Mouse (Mus musculus): ENCODE results near the gene Zfp277.

The Zfp277 gene

DNA sequence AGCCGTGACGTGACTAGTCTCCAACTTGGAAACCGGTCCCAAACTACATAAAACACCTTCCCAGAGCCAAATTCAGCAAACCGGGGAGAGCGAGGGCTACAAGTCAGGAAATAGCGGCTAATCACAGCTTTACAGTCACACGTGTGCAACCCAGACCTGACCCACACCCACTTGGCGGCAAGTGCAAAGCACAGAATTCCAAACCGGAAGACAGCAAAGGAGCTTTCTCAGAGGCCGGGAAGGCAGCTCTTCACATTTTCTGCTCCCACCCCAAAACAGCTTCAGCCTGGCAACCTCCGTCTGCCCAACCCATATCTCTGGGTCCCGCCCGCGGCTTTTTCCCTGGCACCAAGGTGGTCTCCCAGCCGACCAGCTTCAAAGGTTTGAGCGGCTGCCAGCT lies 496 bp downstream of the Zfp277 start:
- DNase-seq (ENCODE audit: extremely low read depth, low read depth) = peak; percentile 12

DNA sequence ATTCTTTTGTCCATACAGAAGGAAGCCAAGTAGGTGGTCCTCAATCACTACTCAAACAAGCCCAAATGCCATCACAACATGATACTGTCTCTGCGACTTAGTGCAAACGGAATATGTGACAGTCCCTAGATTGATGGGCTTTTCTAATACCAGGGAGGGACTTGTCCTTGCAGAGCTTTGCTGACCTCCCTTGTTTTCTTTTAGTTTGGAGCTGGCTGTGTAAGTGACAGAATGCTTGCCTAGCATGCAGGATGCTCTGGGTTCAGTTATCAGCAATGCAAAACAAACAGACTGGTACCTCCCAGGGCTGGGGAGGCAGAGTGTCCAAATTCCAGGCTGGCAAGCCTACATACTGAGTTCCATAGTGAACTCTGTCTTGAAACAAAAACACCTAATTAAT lies 7.7 kb downstream of the Zfp277 start:
- DNase-seq (ENCODE audit: extremely low read depth, low read depth) = no peak

DNA sequence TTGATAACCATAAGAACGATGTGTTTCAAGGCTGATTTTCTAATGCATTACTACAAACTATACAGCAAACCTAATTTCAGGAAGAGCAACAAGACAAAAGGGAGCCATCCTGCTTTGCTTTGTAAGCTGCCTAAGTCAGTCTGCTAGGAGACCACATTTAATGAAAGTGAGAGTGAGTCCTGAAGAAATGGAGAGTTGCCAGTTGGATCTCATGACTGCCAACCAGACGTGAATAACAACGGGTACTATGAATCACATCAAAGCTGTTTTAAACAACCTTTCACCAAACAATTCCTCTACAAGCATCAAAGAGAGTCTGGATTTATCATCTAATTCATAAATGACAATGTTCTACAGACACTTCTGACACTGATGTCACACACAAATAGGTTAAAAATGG lies 11.6 kb downstream of the Zfp277 start:
- DNase-seq (ENCODE audit: extremely low read depth, low read depth) = no peak

DNA sequence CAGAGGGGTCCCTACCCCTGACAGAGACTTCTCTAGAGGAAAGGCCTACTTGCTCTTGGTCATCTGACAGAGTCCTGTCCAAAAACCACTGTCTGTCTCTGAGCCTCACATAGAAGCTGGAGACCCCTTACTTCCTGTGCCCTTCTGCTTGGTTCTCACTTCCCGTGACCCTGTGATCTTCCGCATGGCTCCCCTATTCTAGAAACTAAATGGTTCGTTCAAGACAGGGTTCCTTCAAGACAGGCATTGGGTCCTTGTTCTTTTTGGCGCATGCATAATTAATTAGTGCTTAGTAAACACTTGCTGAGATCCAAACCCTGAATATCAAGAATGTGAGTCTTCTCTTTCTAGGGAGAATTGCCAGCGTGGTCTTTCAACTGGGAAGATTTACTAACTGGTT lies 14.6 kb downstream of the Zfp277 start:
- DNase-seq (ENCODE audit: extremely low read depth, low read depth) = no peak

DNA sequence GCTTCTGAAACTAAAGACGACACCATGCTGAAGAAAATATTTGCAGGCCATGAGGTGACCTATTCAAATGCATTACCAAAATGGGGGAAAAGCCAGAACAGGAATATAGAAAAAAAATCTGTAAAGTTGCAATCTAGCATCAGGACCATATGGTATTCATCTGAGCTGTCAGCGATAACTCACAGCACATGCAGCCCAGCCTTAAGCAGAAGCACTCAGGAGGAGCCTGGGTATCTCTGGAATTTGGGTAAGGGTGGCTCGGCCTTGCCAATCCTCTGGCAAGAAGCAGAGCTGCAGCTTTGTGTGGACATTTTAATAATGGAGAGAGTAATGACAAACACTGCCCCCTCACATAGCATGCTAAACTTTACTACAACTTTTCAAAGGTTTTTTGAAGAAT lies 15.7 kb downstream of the Zfp277 start:
- DNase-seq (ENCODE audit: extremely low read depth, low read depth) = no peak

DNA sequence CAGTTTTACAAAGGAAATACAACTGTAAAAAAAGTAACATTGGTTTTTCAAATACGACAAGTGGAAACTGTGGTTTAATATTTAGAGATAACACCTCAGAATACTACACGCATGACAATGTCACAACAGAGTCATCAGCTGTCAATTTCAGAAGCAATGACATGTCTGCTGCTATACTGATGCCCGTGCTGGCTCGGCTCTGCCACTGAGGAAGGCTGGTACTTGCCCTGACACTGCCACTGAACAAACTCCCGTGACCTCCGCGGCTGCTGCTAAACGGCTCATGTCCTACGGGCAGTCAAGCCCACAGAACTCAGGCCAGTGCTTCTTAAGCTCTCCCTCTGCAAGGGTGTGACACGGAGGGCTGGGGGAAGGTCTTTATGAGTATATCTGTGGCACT lies 18.1 kb downstream of the Zfp277 start:
- no peak for DNase-seq (ENCODE audit: extremely low read depth, low read depth)

DNA sequence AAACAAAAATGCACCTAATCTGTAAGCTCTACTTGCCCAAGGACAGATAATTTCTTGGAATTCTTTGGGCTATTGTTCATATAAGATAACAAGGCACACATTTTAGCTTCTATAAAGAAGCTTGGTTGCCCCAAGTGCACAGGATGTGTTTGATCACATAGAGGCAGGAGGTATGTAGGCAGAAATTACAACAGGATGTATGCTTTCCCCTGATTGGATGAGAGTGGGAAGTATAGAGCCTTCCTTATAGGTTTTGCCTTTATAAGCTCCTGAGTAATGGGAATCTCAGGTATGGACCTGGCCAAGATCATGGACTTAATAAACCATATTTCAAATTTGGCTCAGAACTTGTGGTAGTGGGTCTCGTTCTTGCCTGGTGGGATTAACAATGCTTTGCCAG lies 20.7 kb downstream of the Zfp277 start:
- no peak for DNase-seq (ENCODE audit: extremely low read depth, low read depth)

DNA sequence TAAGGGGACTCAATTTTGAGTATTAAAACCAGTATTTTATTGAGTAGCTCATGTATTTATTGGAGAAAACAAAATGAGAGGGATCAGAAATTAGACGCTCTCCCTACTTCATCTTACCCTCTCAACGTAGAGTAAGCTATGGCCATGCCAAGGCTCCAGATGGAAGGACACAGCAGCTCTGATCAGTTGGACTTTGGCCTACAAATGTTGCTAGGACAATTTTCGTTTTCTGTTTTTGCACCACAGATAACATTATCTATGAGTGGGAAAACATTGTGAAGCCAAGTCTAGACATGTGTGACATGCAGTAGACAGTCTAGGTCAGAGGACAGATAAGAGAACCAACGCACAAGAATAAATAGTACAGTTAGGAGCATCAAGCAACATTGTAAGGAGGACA lies 28.4 kb downstream of the Zfp277 start:
- no peak for DNase-seq (ENCODE audit: extremely low read depth, low read depth)

DNA sequence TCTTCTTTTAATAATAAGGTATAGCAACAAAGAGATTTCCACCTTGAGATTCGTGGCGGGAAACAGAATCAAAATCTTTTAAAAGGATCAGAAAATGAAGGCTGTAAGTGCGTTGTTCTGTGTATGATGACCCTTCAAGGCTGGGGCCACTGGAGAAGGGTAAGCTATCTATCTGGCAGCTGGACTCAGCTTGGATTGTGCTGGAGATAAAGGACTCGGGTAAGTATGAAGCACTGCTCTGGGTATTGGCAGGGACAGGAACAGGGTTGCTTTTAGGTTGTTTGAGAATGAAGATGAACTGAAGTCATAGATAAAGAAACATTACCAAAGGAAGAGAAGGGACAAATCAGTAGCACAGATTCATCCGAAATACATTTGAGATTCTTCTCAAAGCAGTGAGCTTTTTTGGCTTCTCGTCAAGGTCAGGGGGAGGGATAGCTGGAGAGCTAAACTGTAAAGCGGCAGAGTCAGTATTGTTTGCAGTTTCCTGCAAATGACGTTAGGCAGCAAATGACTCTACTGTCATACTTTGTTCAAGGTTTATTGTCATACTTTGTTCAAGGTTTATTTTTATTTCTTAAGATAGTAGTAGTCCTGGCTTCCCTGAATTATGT lies 30.3 kb downstream of the Zfp277 start:
- no peak for DNase-seq (ENCODE audit: extremely low read depth, low read depth)

DNA sequence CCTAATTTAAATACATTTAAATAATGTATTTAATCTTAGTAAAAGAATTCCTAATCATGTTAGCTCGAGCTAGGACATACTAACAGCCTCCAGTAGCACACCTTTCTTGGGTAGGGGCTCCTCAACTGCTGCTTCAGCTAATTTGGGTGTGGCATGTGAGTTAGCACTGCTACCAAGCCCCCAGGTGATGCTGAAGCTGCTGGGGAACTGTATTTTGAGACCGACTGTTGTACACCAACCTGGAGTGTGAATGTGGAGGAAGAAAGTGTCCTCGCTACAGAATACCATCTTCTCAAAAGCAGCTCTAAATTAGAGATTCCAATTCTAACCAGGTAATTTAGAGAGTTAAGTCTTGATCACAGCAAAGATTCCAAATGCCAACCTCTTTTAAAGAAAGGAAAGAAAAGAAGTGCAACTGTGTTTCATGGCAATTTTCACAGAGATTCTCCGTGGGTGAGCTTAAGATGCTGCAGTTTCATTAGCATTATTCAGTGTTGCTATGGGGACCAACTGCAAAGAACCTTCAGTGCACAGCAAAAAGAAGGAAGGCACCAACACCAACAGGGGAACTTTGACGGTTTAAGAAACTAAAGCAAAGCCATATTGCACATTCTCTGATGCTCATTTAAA lies 30.9 kb downstream of the Zfp277 start:
- no peak for DNase-seq (ENCODE audit: extremely low read depth, low read depth)

DNA sequence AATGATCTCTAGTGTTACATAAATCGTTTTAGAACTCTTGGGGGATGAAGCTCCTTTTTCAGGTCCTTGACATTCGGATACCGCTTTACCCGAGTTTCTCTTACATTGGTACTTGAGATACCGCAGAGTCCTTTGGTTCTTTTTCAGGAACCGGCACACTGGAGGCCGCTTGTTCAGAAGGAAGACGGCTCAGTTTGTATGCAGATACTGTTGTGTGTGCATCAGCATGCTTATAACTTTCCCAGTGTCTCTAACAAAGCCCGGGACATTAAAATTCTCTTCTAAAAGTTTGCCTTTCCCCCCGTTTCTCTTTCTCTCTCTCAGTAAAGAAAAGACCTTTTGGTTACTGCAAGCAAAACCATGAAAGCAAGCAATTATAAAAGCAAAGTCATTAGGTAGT lies 45.9 kb downstream of the Zfp277 start:
- no peak for DNase-seq (ENCODE audit: extremely low read depth, low read depth)

DNA sequence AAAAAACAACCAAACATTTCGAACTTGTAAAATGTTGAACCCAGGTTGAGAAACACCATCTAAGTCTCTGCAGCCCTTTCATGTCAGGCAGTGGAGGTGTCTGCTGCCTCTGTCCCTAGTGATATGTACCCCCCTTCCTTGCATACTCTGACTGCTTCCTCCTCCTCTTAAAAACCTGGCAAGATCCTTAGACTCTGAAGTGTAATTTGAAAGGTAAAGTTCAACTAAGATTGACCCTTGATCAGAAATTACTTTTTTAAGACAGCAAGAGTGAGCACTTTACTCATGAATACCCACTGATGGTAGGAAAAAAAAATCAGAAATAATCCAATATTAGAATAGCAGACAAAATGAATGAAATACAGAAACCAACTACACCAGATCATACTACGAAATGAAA lies 46.3 kb downstream of the Zfp277 start:
- DNase-seq (ENCODE audit: extremely low read depth, low read depth) = no peak

DNA sequence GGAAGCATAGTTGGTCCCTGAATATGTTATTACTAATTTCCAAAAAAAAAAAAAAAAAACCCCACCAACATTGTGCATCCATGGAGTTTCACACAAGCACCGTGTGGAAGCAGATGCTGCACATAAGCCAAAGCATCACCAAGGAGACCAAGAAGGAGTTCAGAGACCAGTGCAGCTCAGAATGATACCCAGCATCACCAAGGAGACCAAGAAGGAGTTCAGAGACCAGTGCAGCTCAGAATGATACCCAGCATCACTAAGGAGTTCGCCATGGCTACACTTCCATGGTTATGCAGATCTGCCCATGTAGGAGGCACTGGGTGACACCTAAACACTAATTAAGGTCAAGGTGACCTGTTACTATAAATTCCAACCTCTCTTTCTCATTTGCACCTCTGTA lies 46.8 kb downstream of the Zfp277 start:
- no peak for DNase-seq (ENCODE audit: extremely low read depth, low read depth)

DNA sequence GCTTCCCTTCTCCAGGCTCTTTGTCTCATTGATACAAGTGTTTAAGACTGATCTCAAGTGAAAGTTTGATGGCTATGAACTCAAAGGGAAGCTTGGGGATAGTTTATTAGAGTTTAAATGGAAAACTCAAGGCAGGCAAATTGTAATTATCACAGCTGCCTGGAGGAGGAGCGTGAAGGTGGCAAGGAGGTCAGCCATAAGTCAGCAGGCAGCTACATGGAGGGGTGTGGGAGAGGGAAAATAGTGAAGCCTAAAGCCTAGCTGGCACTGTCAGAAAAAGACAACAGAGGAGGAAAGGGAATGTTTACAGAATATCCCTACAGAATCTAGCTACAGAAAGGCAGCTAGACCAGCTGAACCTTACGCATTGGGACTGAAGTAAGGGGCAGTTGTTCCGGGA lies 52.8 kb downstream of the Zfp277 start:
- no peak for DNase-seq (ENCODE audit: extremely low read depth, low read depth)

DNA sequence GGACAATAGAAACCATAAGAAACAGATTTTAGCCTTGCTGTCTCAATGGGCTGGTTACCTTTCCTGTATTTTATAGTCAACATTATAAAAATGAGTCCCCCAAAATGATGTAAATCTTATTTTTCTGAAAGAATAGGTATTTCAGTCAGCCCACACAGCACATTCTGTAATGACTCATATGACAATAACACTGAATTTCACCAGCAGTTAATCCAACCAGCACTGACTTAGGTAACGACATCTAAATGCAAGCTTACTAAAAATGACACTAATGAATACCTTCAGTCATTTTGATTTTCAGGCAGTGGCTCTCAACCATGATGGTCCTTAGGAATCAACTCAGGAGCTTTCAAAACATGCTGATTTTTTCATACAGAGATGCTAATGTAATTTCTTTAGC lies 54.4 kb downstream of the Zfp277 start:
- no peak for DNase-seq (ENCODE audit: extremely low read depth, low read depth)

DNA sequence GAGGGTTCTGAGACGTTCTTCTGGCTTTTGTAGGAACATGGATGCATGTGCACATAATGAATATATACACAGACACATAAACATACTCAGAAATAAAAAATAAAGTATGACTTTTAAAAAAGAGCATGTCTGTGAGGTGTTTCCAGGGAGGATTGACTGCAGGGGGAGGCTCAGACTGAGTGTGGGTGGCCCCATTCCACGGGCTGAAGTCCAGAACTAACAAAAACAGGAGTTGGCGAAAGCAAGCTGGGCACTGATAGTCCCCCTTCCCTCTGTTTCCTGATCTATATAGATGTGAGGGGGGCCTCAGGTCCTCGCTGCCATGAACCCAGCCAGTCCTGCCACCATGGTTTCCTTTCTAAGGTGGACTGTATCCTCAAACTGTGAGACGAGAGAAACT lies 57.9 kb downstream of the Zfp277 start:
- no peak for DNase-seq (ENCODE audit: extremely low read depth, low read depth)

DNA sequence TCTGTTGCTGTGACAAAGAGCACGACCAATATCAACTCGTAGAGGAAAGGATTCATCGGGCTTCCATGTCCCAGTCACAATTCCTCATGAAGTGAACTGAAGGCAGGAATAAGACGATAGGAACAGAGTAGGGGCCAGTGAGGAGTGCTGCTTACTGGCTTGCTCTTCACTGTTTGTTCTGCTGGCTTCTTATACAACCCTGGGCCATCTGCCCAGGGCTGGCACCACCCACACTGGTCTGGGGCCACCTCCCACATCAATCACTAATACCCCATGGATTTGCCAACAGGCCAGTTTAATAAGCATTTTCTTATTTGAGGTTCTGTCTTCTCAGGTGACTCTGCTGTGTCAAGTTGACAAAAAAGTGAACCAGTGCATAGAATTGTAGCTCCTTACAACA lies 60.4 kb downstream of the Zfp277 start:
- no peak for DNase-seq (ENCODE audit: extremely low read depth, low read depth)

DNA sequence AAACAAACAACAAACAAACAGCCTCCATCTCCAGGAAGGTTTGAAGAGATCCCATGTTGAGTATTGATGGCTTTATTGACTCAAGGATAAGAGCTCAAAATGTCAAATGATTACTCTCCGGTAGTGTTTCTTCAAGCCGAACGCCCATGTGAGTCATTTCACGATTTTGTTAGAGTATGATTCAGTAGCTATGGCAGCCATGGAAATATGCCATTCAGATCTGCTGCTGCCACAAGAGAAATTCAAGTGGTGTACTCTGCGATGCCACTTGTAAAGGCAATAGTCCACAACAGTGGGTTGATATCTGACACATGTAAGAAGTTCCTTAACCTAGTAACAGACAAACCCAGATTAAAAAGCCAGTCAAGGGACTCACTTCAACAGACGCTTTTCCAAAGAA lies 62.0 kb downstream of the Zfp277 start:
- no peak for DNase-seq (ENCODE audit: extremely low read depth, low read depth)

DNA sequence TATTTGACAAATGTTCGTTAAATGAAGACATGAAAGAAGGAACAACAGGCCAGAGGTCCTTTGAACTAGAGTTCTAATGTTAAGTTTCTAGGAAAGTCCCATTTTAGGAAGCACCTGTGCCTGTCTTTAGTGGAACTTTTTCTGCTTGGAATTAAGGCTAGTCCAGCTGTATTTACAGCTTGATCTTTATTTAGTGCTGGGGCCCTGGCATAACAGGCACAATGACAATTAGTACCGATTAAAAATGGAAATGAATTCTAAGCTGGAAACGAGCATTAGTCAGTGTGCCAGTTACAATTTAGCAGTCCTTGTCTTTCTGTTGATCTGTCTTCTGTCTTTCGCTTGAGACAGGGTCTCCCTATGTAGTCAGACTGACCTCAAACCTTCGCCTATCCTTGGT lies 63.2 kb downstream of the Zfp277 start:
- DNase-seq (ENCODE audit: extremely low read depth, low read depth) = no peak

DNA sequence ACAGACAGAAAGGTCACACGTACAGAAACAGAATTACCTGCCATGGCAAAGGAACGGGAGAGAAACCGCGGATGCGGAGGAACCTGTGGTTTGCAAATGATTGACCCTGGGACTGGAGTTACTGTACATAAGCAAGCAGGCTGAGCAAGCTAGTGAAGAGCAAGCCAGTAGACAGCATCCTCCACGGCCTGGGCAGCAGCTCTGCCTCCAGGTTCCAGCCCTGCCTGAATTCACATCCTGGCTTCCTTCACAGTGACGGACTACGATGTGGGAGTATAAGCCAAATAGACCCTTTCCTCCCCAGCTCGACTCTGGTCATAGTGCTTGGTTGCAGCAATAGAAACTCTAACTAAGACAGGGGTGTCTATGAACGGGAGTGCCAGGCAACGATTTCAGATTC lies 63.9 kb downstream of the Zfp277 start:
- no peak for DNase-seq (ENCODE audit: extremely low read depth, low read depth)

DNA sequence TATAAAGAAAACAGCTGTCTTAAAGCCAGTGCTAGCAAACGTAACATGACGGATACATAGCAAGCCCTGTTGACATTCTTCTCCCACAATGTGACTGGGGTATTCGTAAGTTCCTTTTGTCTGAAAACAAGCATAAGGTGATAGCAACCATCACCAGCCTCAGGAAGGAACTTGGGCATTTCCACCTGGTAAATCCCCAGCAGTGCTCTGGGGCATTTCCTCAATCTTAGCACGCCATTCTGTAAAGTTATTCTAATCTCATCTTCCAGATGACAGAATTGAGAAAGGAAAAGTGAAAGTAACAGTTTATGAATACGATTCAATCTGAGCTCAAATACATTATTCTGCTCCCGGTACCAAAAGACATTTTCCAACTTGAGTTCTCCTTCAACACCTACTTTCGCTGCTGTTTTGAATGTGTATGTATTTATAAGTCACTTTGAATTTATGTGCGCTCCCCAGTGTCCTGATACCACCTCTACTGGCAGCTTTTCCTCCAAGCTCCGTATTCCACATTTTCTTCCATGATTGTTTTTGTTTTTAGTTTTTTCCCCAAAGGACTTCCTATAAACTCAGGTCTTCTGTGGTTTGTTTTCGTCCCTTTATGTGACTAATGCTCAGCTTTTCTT lies 64.4 kb downstream of the Zfp277 start:
- DNase-seq (ENCODE audit: extremely low read depth, low read depth) = no peak

DNA sequence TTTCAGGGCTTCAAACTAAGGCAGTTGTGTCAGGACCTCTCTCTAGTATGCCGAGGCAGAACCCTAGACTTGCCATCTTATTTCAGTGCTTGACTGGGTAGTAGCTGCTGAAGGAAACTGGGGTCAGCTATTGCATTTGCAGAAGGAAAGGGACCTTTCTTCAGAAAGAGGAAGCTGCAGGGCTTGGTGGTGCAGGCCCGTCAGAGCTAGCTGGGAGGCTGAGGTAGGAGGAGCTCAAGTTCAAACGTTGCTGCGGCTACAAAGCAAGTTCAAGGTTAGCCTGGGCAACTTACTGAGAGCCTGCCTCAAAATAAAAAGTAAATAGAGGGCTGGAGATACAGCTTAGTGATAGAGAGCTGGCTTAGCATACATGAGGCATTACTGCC lies 66.2 kb downstream of the Zfp277 start:
- DNase-seq (ENCODE audit: extremely low read depth, low read depth) = peak; percentile 24

Measured in MEL-GATA-1-ER (cell line).